Mouse (Mus musculus): Measurements from ENCODE around the gene Timm9. TPM values are rescaled to one million over a fixed set of nuclear protein-coding genes. Genes with fewer than 3 reads are reported as not detected.
"Not testable (repeated sequence)": the region's sequence is repeated elsewhere in the genome, so short reads cannot be mapped to it uniquely, and the experiment has no call there.

The Timm9 gene
- polyA plus RNA-seq, 1 experiment from 2014 or later, result 65.8 TPM

DNA sequence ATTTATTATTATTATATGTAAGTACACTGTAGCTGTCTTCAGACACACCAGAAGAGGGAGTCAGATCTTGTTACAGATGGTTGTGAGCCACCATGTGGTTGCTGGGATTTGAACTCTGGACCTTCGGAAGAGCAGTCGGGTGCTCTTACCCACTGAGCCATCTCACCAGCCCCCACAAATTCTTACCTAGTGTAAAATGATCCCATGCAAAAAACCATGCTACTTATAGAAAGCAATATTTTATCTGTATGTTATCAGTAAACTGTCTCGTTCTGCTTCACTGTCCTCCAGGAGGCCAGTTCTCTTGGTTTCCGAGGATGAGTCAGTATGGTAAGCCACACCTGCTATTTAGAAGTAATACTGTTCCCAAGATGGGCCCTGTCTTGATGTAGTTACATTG, 32.2 kb downstream of the Timm9 start:
- not testable (repeated sequence) for H3K36me3 ChIP-seq; ATAC-seq (ENCODE audit: low read depth); H3K27ac ChIP-seq; H3K4me2 ChIP-seq; H3K9ac ChIP-seq; H3K9me3 ChIP-seq (replicated peaks); H3K4me3 ChIP-seq (replicated peaks); H3K27me3 ChIP-seq; DNase-seq; H3K4me1 ChIP-seq (replicated peaks)
- WGBS (ENCODE audit: insufficient replicate concordance), result 62% methylated on average over 4 of the region's 4 CpGs

DNA sequence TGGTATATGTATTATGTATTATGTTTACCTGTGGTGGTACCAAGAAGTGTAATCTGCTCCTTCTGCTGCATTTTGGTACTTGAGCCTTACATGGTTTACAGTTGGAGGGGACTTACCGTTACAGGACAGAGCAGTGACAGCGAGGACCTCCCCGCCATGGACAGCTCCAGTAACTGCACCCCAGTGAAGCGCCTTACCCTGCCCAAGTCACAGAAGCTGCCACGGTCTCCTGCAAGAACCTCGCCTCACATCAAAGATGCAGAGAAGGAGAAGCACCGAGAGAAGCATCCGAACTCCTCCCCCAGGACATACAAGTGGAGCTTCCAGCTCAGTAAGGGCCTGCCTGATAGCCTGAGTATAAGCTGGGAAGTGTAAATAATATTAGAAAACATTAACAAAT, 50.2 kb downstream of the Timm9 start:
- DNase-seq, result no peak
- no peak for ATAC-seq (ENCODE audit: low read depth)
- peaks cover 20% of the 10 kb centered on the region for H3K36me3 ChIP-seq
- no peaks in the 10 kb centered on the region for H3K27me3 ChIP-seq
- H3K9me3 ChIP-seq (replicated peaks), result no peaks in the 10 kb centered on the region
- H3K4me2 ChIP-seq, result no peak overlapping the region
- no peak overlapping the region for H3K27ac ChIP-seq
- no peak overlapping the region for H3K9ac ChIP-seq
- 85% methylated on average over 8 of the region's 8 CpGs for WGBS (ENCODE audit: insufficient replicate concordance)
- H3K4me1 ChIP-seq (replicated peaks), result no peaks in the 10 kb centered on the region
- no peak overlapping the region for H3K4me3 ChIP-seq (replicated peaks)

Other genes starting within 250 kb of the Timm9 start
- 131 and 147 TPM in 2 replicates for gene Actr10, start 198.8 kb downstream of the Timm9 start, polyA plus RNA-seq (2015; fragmentation: Nextera tagmentation; extraction: Ambion mirVana)
- gene Psma3, start 162.1 kb downstream of the Timm9 start, polyA plus RNA-seq (2015; fragmentation: Nextera tagmentation; extraction: Ambion mirVana), result 470 and 495 TPM in 2 replicates
- gene Arid4a, start 120.7 kb downstream of the Timm9 start, polyA plus RNA-seq (2015; fragmentation: Nextera tagmentation; extraction: Ambion mirVana), result 24.1 and 27.4 TPM in 2 replicates
- not detected in 2 replicates for gene Tomm20l, start 25.3 kb downstream of the Timm9 start, polyA plus RNA-seq (2015; fragmentation: Nextera tagmentation; extraction: Ambion mirVana)
- 5.0 and 5.3 TPM in 2 replicates for gene 2700049A03Rik, start 164 bp upstream of the Timm9 start, polyA plus RNA-seq (2015; fragmentation: Nextera tagmentation; extraction: Ambion mirVana)
- 0.81 and 0.90 TPM in 2 replicates for gene Dact1, start 173.2 kb upstream of the Timm9 start, polyA plus RNA-seq (2015; fragmentation: Nextera tagmentation; extraction: Ambion mirVana)